Mouse (Mus musculus): ENCODE results near the gene Olfr1180. TPM values are rescaled to one million over a fixed set of nuclear protein-coding genes. Genes with fewer than 3 reads are reported as not detected.
"Not testable (repeated sequence)": the region's sequence is repeated elsewhere in the genome, so short reads cannot be mapped to it uniquely, and the experiment has no call there.

Gene Olfr1180
- not detected for total RNA-seq (2021)

DNA sequence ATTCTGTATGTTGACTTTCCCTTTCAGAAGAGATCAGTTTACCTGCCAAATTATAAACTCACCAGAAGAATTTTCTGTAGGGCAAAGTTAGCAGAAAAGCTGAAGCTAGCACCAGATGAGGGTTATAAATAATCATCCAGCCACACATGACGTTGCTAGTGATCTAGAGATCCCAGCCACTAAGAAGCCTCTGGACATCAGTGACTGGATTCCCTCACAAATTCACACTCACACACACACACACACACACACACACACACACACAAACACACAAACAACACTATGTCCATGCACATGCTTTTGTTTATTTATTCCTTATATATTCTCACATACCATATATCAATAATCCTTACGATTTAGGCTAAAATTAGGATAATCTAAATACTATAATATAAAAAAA is at the start of gene Olfr1180:
TSS of gene Olfr1180 (minus strand) at position 101 of the 400 bp plus-strand sequence.
- DNase-seq = no peak

GRCm38 (mm10) chr2:88454567-88454966 is 35.6 kb upstream of the Olfr1180 start, which contains the start of gene Olfr1183:
Olfr1183 (plus strand) TSS chr2:88454867.
- DNase-seq = not testable (repeated sequence)

DNA sequence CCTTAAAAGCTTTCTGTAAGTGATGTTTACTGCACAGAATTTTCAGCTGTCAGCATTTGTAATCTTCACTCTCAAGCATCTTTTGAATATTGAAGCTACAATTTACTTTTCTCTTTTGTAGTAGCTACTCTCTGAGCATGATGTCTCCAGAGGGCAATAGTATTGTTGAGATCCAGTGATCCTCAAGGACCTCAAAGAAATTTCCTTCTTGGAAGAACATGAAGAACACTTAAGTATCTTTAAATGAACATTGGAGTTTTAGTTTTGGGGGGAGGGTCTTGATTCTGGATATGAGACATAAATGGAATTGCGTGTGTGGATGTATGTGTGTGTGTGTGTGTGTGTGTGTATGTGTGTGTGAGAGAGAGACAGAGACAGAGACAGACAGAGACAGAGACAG is 30.1 kb upstream of the Olfr1180 start, which contains the start of gene Gm13757:
TSS of gene Gm13757 (minus strand) at position 101 of the 400 bp plus-strand sequence.
- no peak for DNase-seq

DNA sequence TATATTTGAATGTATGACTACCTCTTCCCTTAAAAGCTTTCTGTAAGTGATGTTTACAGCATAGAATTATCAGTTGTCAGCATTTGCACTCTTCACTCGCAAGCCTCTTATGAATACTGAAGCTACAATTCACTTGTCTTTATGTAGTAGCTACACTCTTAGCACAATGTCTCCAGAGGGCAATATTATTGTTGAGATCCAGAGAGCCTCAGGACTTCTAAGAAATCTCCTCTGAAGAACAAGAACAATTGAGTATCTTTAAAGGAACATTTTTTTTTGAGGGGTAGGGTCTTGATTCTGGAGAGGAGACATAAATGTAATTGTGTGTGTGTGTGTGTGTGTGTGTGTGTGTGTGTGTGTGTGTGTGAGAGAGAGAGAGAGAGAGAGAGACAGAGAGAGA is 7.1 kb upstream of the Olfr1180 start, which contains the start of gene Olfr1181:
TSS of gene Olfr1181 (minus strand) at position 101 of the 400 bp plus-strand sequence.
- no peak for DNase-seq

- no peak for DNase-seq
Measured at GRCm38 (mm10) chr2:88406353-88406752, 12.6 kb downstream of the Olfr1180 start, which contains the start of gene Olfr1179. Olfr1179 (minus strand) TSS chr2:88406453.

- DNase-seq = no peak
Measured at GRCm38 (mm10) chr2:88386762-88387161, 32.2 kb downstream of the Olfr1180 start, which contains the start of gene Olfr1178. Olfr1178 (plus strand) TSS chr2:88387062.

Other genes with a start within 250 kb of the Olfr1180 start
- gene Olfr1168, start 237.3 kb downstream of the Olfr1180 start, total RNA-seq (2021) = not detected
- not detected for gene Olfr1170, start 190.8 kb downstream of the Olfr1180 start, total RNA-seq (2021)
- gene Olfr1173, start 139.3 kb downstream of the Olfr1180 start, total RNA-seq (2021) = not detected
- not detected for gene Olfr1174-ps, start 104.0 kb downstream of the Olfr1180 start, total RNA-seq (2021)
- gene Olfr1175-ps, start 91.9 kb downstream of the Olfr1180 start, total RNA-seq (2021) = not detected
- gene Olfr1176, start 82.4 kb downstream of the Olfr1180 start, total RNA-seq (2021) = not detected
- not detected for gene Olfr1177-ps, start 72.7 kb downstream of the Olfr1180 start, total RNA-seq (2021)
- gene Olfr1178, start 32.1 kb downstream of the Olfr1180 start, total RNA-seq (2021) = not detected
- gene Olfr1179, start 12.7 kb downstream of the Olfr1180 start, total RNA-seq (2021) = not detected
- not detected for gene Olfr1181, start 7.0 kb upstream of the Olfr1180 start, total RNA-seq (2021)
- not detected for gene Gm13757, start 30.0 kb upstream of the Olfr1180 start, total RNA-seq (2021)
- not detected for gene Olfr1183, start 35.7 kb upstream of the Olfr1180 start, total RNA-seq (2021)
- gene Olfr1184, start 64.4 kb upstream of the Olfr1180 start, total RNA-seq (2021) = not detected
- not detected for gene Olfr1185-ps1, start 74.2 kb upstream of the Olfr1180 start, total RNA-seq (2021)
- gene Olfr1186, start 99.4 kb upstream of the Olfr1180 start, total RNA-seq (2021) = not detected
- not detected for gene Olfr1188, start 137.8 kb upstream of the Olfr1180 start, total RNA-seq (2021)
- not detected for gene Olfr1189, start 167.3 kb upstream of the Olfr1180 start, total RNA-seq (2021)
- gene Olfr1191-ps1, start 221.4 kb upstream of the Olfr1180 start, total RNA-seq (2021) = not detected
- gene Olfr1192-ps1, start 229.4 kb upstream of the Olfr1180 start, total RNA-seq (2021) = not detected